Mouse (Mus musculus) layer of hippocampus, adult 8-10 months (tissue): Measurements from ENCODE around the gene Bahcc1. TPM values are rescaled to one million over a fixed set of nuclear protein-coding genes. Genes with fewer than 3 reads are reported as not detected.
A peak's percentile ranks its signal among the peaks of the same experiment; 100 is the strongest.

Experiments used
- DNase-seq, 2 experiments: peaks; one replicate each; pipeline ENCODE4 v3.0.0; 2022; ENCODE audit warnings: low spot score in 2 of 2
- total RNA-seq, 4 experiments: library from RNA; stranded (reverse); gene quantifications; 2 replicates each; pipeline ENCODE4 v1.2.4; 2022

Bahcc1 gene
- 10 to 100 TPM; 20.0 to 23.4 (median 21.4) TPM for total RNA-seq

GRCm38 (mm10) chr11:120232230-120233097, at the start of gene Bahcc1:
Gene Bahcc1 (plus strand): TSS chr11:120232947.
- DNase-seq, result peak; percentile 100

GRCm38 (mm10) chr11:120183180-120183579, 49.6 kb upstream of the Bahcc1 start:
- no peak for DNase-seq

GRCm38 (mm10) chr11:120183708-120184107, 49.0 kb upstream of the Bahcc1 start:
- DNase-seq, result no peak

- DNase-seq, result no peak
Measured at GRCm38 (mm10) chr11:120184371-120185315, 48.1 kb upstream of the Bahcc1 start.

GRCm38 (mm10) chr11:120185316-120186141, 47.2 kb upstream of the Bahcc1 start:
- no peak for DNase-seq

GRCm38 (mm10) chr11:120186145-120186740, 46.5 kb upstream of the Bahcc1 start:
- no peak for DNase-seq

- DNase-seq, result no peak
Measured at GRCm38 (mm10) chr11:120186821-120187235, 45.9 kb upstream of the Bahcc1 start.

GRCm38 (mm10) chr11:120187236-120188101, 45.3 kb upstream of the Bahcc1 start:
- DNase-seq, result no peak

- DNase-seq, result no peak
Measured at GRCm38 (mm10) chr11:120188102-120188480, 44.7 kb upstream of the Bahcc1 start.

- DNase-seq, result peak in 1 of 2 experiments; percentile 50
Measured at GRCm38 (mm10) chr11:120188481-120189441, 44.0 kb upstream of the Bahcc1 start.

GRCm38 (mm10) chr11:120189459-120190312, 43.1 kb upstream of the Bahcc1 start:
- DNase-seq, result peak; percentile 99

GRCm38 (mm10) chr11:120190526-120191412, 42.0 kb upstream of the Bahcc1 start:
- no peak for DNase-seq

- DNase-seq, result no peak
Measured at GRCm38 (mm10) chr11:120198831-120199230, 33.9 kb upstream of the Bahcc1 start.

- no peak for DNase-seq
Measured at GRCm38 (mm10) chr11:120199766-120200165, 33.0 kb upstream of the Bahcc1 start.

GRCm38 (mm10) chr11:120200621-120201020, 32.1 kb upstream of the Bahcc1 start:
- DNase-seq, result no peak

GRCm38 (mm10) chr11:120204200-120204599, 28.5 kb upstream of the Bahcc1 start:
- no peak for DNase-seq
